Mouse (Mus musculus) forebrain, embryonic 11.5 days (tissue): ENCODE results near the gene Gm20683. TPM values are rescaled to one million over a fixed set of nuclear protein-coding genes. Genes with fewer than 3 reads are reported as not detected.
"Not testable (repeated sequence)": the region's sequence is repeated elsewhere in the genome, so short reads cannot be mapped to it uniquely, and the experiment has no call there.

ENCODE experiments used
- ATAC-seq: fragments of 200-750 bp; cut with Nextera tagmentation; replicated peaks from 2 replicates; pipeline ENCODE4 v1.8.0; 2017; ENCODE audit warnings: moderate TSS enrichment; ENCODE audit not compliant: low FRiP score
- DNase-seq: peaks from one replicate; pipeline ENCODE4 v3.0.0-alpha.2; 2017; ENCODE audit warnings: low spot score
- H3K27ac ChIP-seq: fragments of 300-500 bp; sonication (generic); 2 replicates; pipeline ENCODE4 v1.5.1; 2014; ENCODE audit warnings: low read depth, low read length
- H3K27me3 ChIP-seq: fragments of 300-500 bp; sonication (generic); 2 replicates; pipeline ENCODE4 v1.6.1; 2014; ENCODE audit warnings: mild to moderate bottlenecking, low read length, mixed read lengths; ENCODE audit not compliant: control insufficient read depth, insufficient read depth
- H3K36me3 ChIP-seq: fragments of 300-500 bp; sonication (generic); 2 replicates; pipeline ENCODE4 v1.6.1; 2014; ENCODE audit warnings: mild to moderate bottlenecking, low read length, moderate library complexity, mixed read lengths; ENCODE audit not compliant: control insufficient read depth, insufficient read depth
- H3K4me1 ChIP-seq: fragments of 300-500 bp; sonication (generic); replicated peaks from 2 replicates; pipeline ENCODE4 v1.6.1; 2014; ENCODE audit warnings: low read length, mixed read lengths; ENCODE audit not compliant: control insufficient read depth, insufficient read depth
- H3K4me2 ChIP-seq: fragments of 300-500 bp; sonication (generic); 2 replicates; pipeline ENCODE4 v1.6.1; 2014; ENCODE audit warnings: low read depth, mild to moderate bottlenecking, low read length, moderate library complexity, mixed read lengths; ENCODE audit not compliant: severe bottlenecking
- H3K4me3 ChIP-seq: fragments of 300-500 bp; sonication (generic); 2 replicates; pipeline ENCODE4 v1.5.1; 2014; ENCODE audit warnings: low read depth, low read length
- H3K9ac ChIP-seq: fragments of 300-500 bp; sonication (generic); 2 replicates; pipeline ENCODE4 v1.6.1; 2014; ENCODE audit warnings: low read length
- H3K9me3 ChIP-seq: fragments of 300-500 bp; sonication (generic); 2 replicates; pipeline ENCODE4 v1.6.1; 2016; ENCODE audit warnings: low read length, mixed read lengths; ENCODE audit not compliant: control insufficient read depth
- WGBS: fragments of 180-500 bp; shearing (Covaris S2); extraction: QIAGEN DNeasy Blood & Tissue Kit; methylation state at CpG from one replicate; pipeline ENCODE4 v1.1.7; 2014; 5-methylcytosine and 5-hydroxymethylcytosine counted together
- polyA plus RNA-seq: library from polyadenylated mRNA; unstranded; fragments of >200 nt; fragmentation: Nextera tagmentation; extraction: Ambion mirVana; gene quantifications from 2 replicates; pipeline ENCODE4 v1.2.1, GENCODE M21; 2014

Gene Gm20683
- polyA plus RNA-seq, 1 experiment from 2014 or later = 1.9 TPM

GRCm38 (mm10) chr17:25808789-25809605 lies 32.6 kb downstream of the Gm20683 start, which contains the start of gene Fbxl16:
Gene Fbxl16 (plus strand): TSS chr17:25809085.
- Histone ChIP-seq H3K27me3 (no peaks in the 10 kb centered on the region), H3K4me1 (peaks cover 9% of the 10 kb centered on the region)

GRCm38 (mm10) chr17:25808028-25808427 lies 33.5 kb downstream of the Gm20683 start:
- peak overlapping the region; percentile 95; the same call in 1 of the 2 replicates for H3K9ac ChIP-seq
- peak overlapping the region; percentile 81 for H3K4me3 ChIP-seq
- no peak for DNase-seq
- H3K36me3 ChIP-seq = no peaks in the 10 kb centered on the region
- peak overlapping the region; percentile 85 for H3K4me2 ChIP-seq
- WGBS = 32% methylated on average over 5 of the region's 5 CpGs
- no peaks in the 10 kb centered on the region for H3K9me3 ChIP-seq
- H3K27ac ChIP-seq = no peak overlapping the region
- ATAC-seq = no peak
- H3K4me1 ChIP-seq = peaks cover 15% of the 10 kb centered on the region
- no peaks in the 10 kb centered on the region for H3K27me3 ChIP-seq

More at GRCm38 (mm10) chr17:25808789-25809605, 32.6 kb downstream of the Gm20683 start, which contains the start of gene Fbxl16:
- Histone ChIP-seq H3K4me2 (peak within 1 kb of the TSS; percentile 85), H3K9me3 (no peaks in the 10 kb centered on the region), H3K36me3 (no peaks in the 10 kb centered on the region), H3K27ac (peak within 1 kb of the TSS; percentile 89), H3K9ac (peak within 1 kb of the TSS; percentile 95), H3K4me3 (peak within 1 kb of the TSS; percentile 81)
- DNase-seq = peak; percentile 93
- under 1% methylated on average over 89 of the region's 100 CpGs for WGBS
- ATAC-seq = peak; percentile 82

GRCm38 (mm10) chr17:25807452-25807851 lies 34.1 kb downstream of the Gm20683 start:
- not testable (repeated sequence) for H3K27me3 ChIP-seq, H3K9me3 ChIP-seq, H3K4me3 ChIP-seq, H3K9ac ChIP-seq, ATAC-seq, H3K4me2 ChIP-seq, H3K27ac ChIP-seq, DNase-seq, H3K36me3 ChIP-seq
- WGBS = 43% methylated on average over 2 of the region's 2 CpGs
- H3K4me1 ChIP-seq = peaks cover 19% of the 10 kb centered on the region

GRCm38 (mm10) chr17:25806507-25806906 lies 35.1 kb downstream of the Gm20683 start:
- Histone ChIP-seq H3K36me3 (no peaks in the 10 kb centered on the region), H3K9me3 (no peaks in the 10 kb centered on the region), H3K4me2 (no peak overlapping the region), H3K4me3 (no peak overlapping the region), H3K4me1 (peaks cover 20% of the 10 kb centered on the region), H3K27ac (no peak overlapping the region), H3K9ac (no peak overlapping the region), H3K27me3 (no peaks in the 10 kb centered on the region)
- WGBS = 92% methylated on average over 4 of the region's 4 CpGs
- ATAC-seq (no peak), DNase-seq (no peak)

GRCm38 (mm10) chr17:25802825-25803517 lies 38.6 kb downstream of the Gm20683 start:
- Histone ChIP-seq H3K9ac (peak overlapping the region; percentile 44), H3K4me3 (no peak overlapping the region), H3K27ac (peak overlapping the region; percentile 77), H3K9me3 (no peaks in the 10 kb centered on the region), H3K4me2 (peak overlapping the region; percentile 15; the same call in 1 of the 2 replicates), H3K36me3 (no peaks in the 10 kb centered on the region), H3K4me1 (peaks cover 12% of the 10 kb centered on the region; the same call in 1 of the 2 replicates), H3K27me3 (no peaks in the 10 kb centered on the region)
- ATAC-seq (peak; percentile 90), DNase-seq (peak; percentile 89)
- WGBS = 13% methylated on average over 10 of the region's 10 CpGs

- WGBS = 5% methylated on average over 6 of the region's 6 CpGs
- Histone ChIP-seq H3K9me3 (no peaks in the 10 kb centered on the region), H3K4me3 (no peak overlapping the region), H3K4me1 (peaks cover 12% of the 10 kb centered on the region; the same call in 1 of the 2 replicates), H3K36me3 (no peaks in the 10 kb centered on the region), H3K27ac (no peak overlapping the region), H3K4me2 (no peak overlapping the region), H3K9ac (no peak overlapping the region), H3K27me3 (no peaks in the 10 kb centered on the region)
- ATAC-seq (no peak), DNase-seq (peak; percentile 77)
These were observed 40.5 kb downstream of the Gm20683 start for GRCm38 (mm10) chr17:25801029-25801428.

GRCm38 (mm10) chr17:25796951-25797369 lies 44.6 kb downstream of the Gm20683 start, which contains the start of gene Metrn:
Gene Metrn (minus strand): TSS chr17:25797136.
- peak within 1 kb of the TSS; percentile 91 for H3K4me2 ChIP-seq
- peak within 1 kb of the TSS; percentile 82 for H3K4me3 ChIP-seq
- WGBS = 1% methylated on average over 30 of the region's 35 CpGs
- H3K36me3 ChIP-seq = no peaks in the 10 kb centered on the region
- DNase-seq = peak; percentile 96
- H3K27ac ChIP-seq = peak within 1 kb of the TSS; percentile 94
- H3K9me3 ChIP-seq = no peaks in the 10 kb centered on the region
- ATAC-seq = peak; percentile 72
- H3K9ac ChIP-seq = peak within 1 kb of the TSS; percentile 90
- H3K4me1 ChIP-seq = peaks cover 29% of the 10 kb centered on the region
- no peaks in the 10 kb centered on the region for H3K27me3 ChIP-seq

GRCm38 (mm10) chr17:25796211-25796771 lies 45.3 kb downstream of the Gm20683 start:
- DNase-seq (peak; percentile 68), ATAC-seq (no peak)
- Histone ChIP-seq H3K9me3 (no peaks in the 10 kb centered on the region), H3K4me2 (peak overlapping the region; percentile 91), H3K36me3 (no peaks in the 10 kb centered on the region), H3K27me3 (no peaks in the 10 kb centered on the region), H3K27ac (peak overlapping the region; percentile 94), H3K9ac (peak overlapping the region; percentile 90), H3K4me1 (peaks cover 31% of the 10 kb centered on the region), H3K4me3 (peak overlapping the region; percentile 82)
- under 1% methylated on average over 37 of the region's 37 CpGs for WGBS
